ENCODE assay signal across 17 mouse cellular contexts in genomic region chr4:134113356-134113994, GRCm38 (mm10). TPM values are rescaled to one million over a fixed set of nuclear protein-coding genes. Genes with fewer than 3 reads are reported as not detected.
A peak's percentile ranks its signal among the peaks of the same experiment; 100 is the strongest.
DNase-seq lines count a peak whose midpoint lies in the region; ATAC-seq and TF ChIP-seq lines count a peak whose summit lies in the region.
"Had no signal": no experiment of that assay in that cellular context is flagged by ENCODE, and none has a peak within 500 bp of the region (broad histone marks: within the 10 kb centered on the region; RNA-seq: fewer than 3 reads in every experiment).

No protein-coding gene starts in this region.

- ATAC-seq in embryonic facial prominence, embryonic 12.5 days (ENCODE audit: insufficient number of reproducible peaks, insufficient read depth, low FRiP score, low TSS enrichment) = no peak
- peak; percentile 17; the same call in 1 of the 2 replicates for ATAC-seq in midbrain, embryonic 16.5 days
- ATAC-seq in monocyte, adult 5-6 weeks (replicated peaks; ENCODE audit: insufficient number of reproducible peaks, low FRiP score, low TSS enrichment, poor library complexity, severe bottlenecking) = no peak

- DNase-seq in heart, embryonic 10.5 days (ENCODE audit: low spot score) = no peak
- no peak for DNase-seq in heart, adult 18-20 months
- DNase-seq in gastrocnemius, adult 8-10 months (ENCODE audit: low spot score in 2 of 2) = no peak
- DNase-seq in urinary bladder, postnatal 25 days (ENCODE audit: low spot score) = no peak
- DNase-seq: adrenal gland, postnatal 10 days; cerebellum, postnatal 36 days; gastrocnemius, postnatal 25 days; heart, postnatal 14 days; spleen, adult 18-20 months had no signal

- peaks cover 65% of the 10 kb centered on the region for H3K4me1 ChIP-seq in heart, embryonic 10.5 days
- peaks cover 99% of the 10 kb centered on the region for H3K4me1 ChIP-seq in E14TG2a.4 (replicated peaks; ENCODE audit: low read depth, low read length)
- peaks cover 6% of the 10 kb centered on the region for H3K4me1 ChIP-seq in embryonic facial prominence, embryonic 12.5 days
- no peaks in the 10 kb centered on the region for H3K4me1 ChIP-seq in midbrain, embryonic 16.5 days (ENCODE audit: control insufficient read depth, insufficient read depth, low read length)

- TF ChIP-seq CTCF in E14TG2a.4 (conservative IDR thresholded peaks at IDR 0.05; ENCODE audit: low read length) = no peak

- 0 out of 2 replicates have a peak overlapping the region, but pooled peaks have one; percentile 11 for H3K9ac ChIP-seq in embryonic facial prominence, embryonic 12.5 days
- H3K9ac ChIP-seq in midbrain, embryonic 16.5 days (ENCODE audit: low read depth, low read length) = no peak overlapping the region
- H3K9ac ChIP-seq: lung, embryonic 15.5 days had no signal

- no peaks in the 10 kb centered on the region for H3K9me3 ChIP-seq in heart, embryonic 10.5 days
- H3K9me3 ChIP-seq in E14TG2a.4 (ENCODE audit: low read length) = no peaks in the 10 kb centered on the region
- H3K9me3 ChIP-seq in embryonic facial prominence, embryonic 12.5 days = no peaks in the 10 kb centered on the region
- no peaks in the 10 kb centered on the region for H3K9me3 ChIP-seq in midbrain, embryonic 16.5 days (replicated peaks; ENCODE audit: control insufficient read depth, low read length, poor library complexity, severe bottlenecking)
- H3K9me3 ChIP-seq: lung, embryonic 15.5 days had no signal

- no peaks in the 10 kb centered on the region for H3K36me3 ChIP-seq in heart, embryonic 10.5 days
- H3K36me3 ChIP-seq in E14TG2a.4 (ENCODE audit: insufficient read depth, low read length) = peaks cover 9% of the 10 kb centered on the region
- H3K36me3 ChIP-seq in embryonic facial prominence, embryonic 12.5 days = no peaks in the 10 kb centered on the region
- H3K36me3 ChIP-seq in midbrain, embryonic 16.5 days (ENCODE audit: control insufficient read depth, insufficient read depth, low read length) = no peaks in the 10 kb centered on the region
- H3K36me3 ChIP-seq: lung, embryonic 15.5 days had no signal

- H3K4me3 ChIP-seq in heart, embryonic 10.5 days = no peak overlapping the region
- H3K4me3 ChIP-seq in E14TG2a.4 (replicated peaks; ENCODE audit: low read length) = peak overlapping the region; percentile 54
- no peak overlapping the region for H3K4me3 ChIP-seq in embryonic facial prominence, embryonic 12.5 days
- H3K4me3 ChIP-seq in midbrain, embryonic 16.5 days (ENCODE audit: low read depth, low read length) = no peak overlapping the region
- H3K4me3 ChIP-seq: lung, embryonic 15.5 days had no signal

- no peaks in the 10 kb centered on the region for H3K27me3 ChIP-seq in heart, embryonic 10.5 days (ENCODE audit: insufficient read depth, poor library complexity, severe bottlenecking)
- H3K27me3 ChIP-seq in E14TG2a.4 (ENCODE audit: insufficient read depth, low read length) = no peaks in the 10 kb centered on the region
- no peaks in the 10 kb centered on the region for H3K27me3 ChIP-seq in embryonic facial prominence, embryonic 12.5 days
- H3K27me3 ChIP-seq in midbrain, embryonic 16.5 days (ENCODE audit: control insufficient read depth, insufficient read depth, low read depth, low read length) = no peaks in the 10 kb centered on the region
- H3K27me3 ChIP-seq: lung, embryonic 15.5 days had no signal

- H3K4me2 ChIP-seq in embryonic facial prominence, embryonic 12.5 days (replicated peaks) = no peak overlapping the region
- no peak overlapping the region for H3K4me2 ChIP-seq in midbrain, embryonic 16.5 days (ENCODE audit: low read length)
- H3K4me2 ChIP-seq: lung, embryonic 15.5 days had no signal

- peak overlapping the region; percentile 44; the same call in 1 of the 2 replicates for H3K27ac ChIP-seq in heart, embryonic 10.5 days
- H3K27ac ChIP-seq in embryonic facial prominence, embryonic 12.5 days = no peak overlapping the region
- H3K27ac ChIP-seq in midbrain, embryonic 16.5 days (ENCODE audit: low read length) = no peak overlapping the region
- H3K27ac ChIP-seq: lung, embryonic 15.5 days had no signal

- WGBS in heart, embryonic 10.5 days = 51% methylated on average over 10 of the region's 10 CpGs
- WGBS in embryonic facial prominence, embryonic 12.5 days = 50% methylated on average over 10 of the region's 10 CpGs
- WGBS in midbrain, embryonic 16.5 days = 40% methylated on average over 10 of the region's 10 CpGs

RNA-seq across cellular contexts. Expression of gene Ubxn11, which starts 11.1 kb away (rescaled TPM):
- polyA plus RNA-seq in heart, embryonic 10.5 days (2016; fragmentation: Nextera tagmentation; extraction: Ambion mirVana) = 2.6 and 2.9 TPM in 2 replicates
- 1 to 10 TPM; 2.0 to 2.4 TPM for total RNA-seq in heart, adult 18-20 months (2021)
- polyA plus RNA-seq in embryonic facial prominence, embryonic 12.5 days (2016; fragmentation: Nextera tagmentation; extraction: Ambion mirVana) = 10.4 and 11.5 TPM in 2 replicates
- polyA plus RNA-seq in midbrain, embryonic 16.5 days (2015; fragmentation: Nextera tagmentation; extraction: Ambion mirVana) = 18.4 and 19.0 TPM in 2 replicates
- total RNA-seq in monocyte, adult 5-6 weeks (2017) = 8.5 to 13.7 TPM (median 10.6 TPM) in 3 replicates
- total RNA-seq in gastrocnemius, adult 8-10 months (2022) = 1 to 10 TPM; 1.0 to 2.3 (median 1.9) TPM

RNA-seq across cellular contexts. Expression of gene Sh3bgrl3, which starts 15.1 kb away (rescaled TPM):
- polyA plus RNA-seq in heart, embryonic 10.5 days (2016; fragmentation: Nextera tagmentation; extraction: Ambion mirVana) = 188 and 243 TPM in 2 replicates
- total RNA-seq in heart, adult 18-20 months (2021) = 10 to 100 TPM; 34.0 to 42.8 TPM
- 345 and 360 TPM in 2 replicates for polyA plus RNA-seq in embryonic facial prominence, embryonic 12.5 days (2016; fragmentation: Nextera tagmentation; extraction: Ambion mirVana)
- 421 and 430 TPM in 2 replicates for polyA plus RNA-seq in midbrain, embryonic 16.5 days (2015; fragmentation: Nextera tagmentation; extraction: Ambion mirVana)
- 320 to 400 TPM (median 328 TPM) in 3 replicates for total RNA-seq in monocyte, adult 5-6 weeks (2017)
- 10 to 100 TPM in 3 of 4 experiments, 1 to 10 TPM in 1; 9.0 to 16.5 (median 13.4) TPM for total RNA-seq in gastrocnemius, adult 8-10 months (2022)

RNA-seq across cellular contexts. Expression of gene Cd52, which starts 18.6 kb away (rescaled TPM):
- polyA plus RNA-seq in heart, embryonic 10.5 days (2016; fragmentation: Nextera tagmentation; extraction: Ambion mirVana) = 1.7 and 4.2 TPM in 2 replicates
- total RNA-seq in heart, adult 18-20 months (2021) = 10 to 100 TPM in 1 of 2 experiments, 1 to 10 TPM in 1; 5.8 to 20.9 TPM
- polyA plus RNA-seq in embryonic facial prominence, embryonic 12.5 days (2016; fragmentation: Nextera tagmentation; extraction: Ambion mirVana) = 8.0 and 8.3 TPM in 2 replicates
- polyA plus RNA-seq in midbrain, embryonic 16.5 days (2015; fragmentation: Nextera tagmentation; extraction: Ambion mirVana) = 0.92 and 2.1 TPM in 2 replicates
- 1,277 to 1,906 TPM (median 1,626 TPM) in 3 replicates for total RNA-seq in monocyte, adult 5-6 weeks (2017)
- under 1 TPM in 1 of 4 experiments, not detected in 3; 0.85 TPM for total RNA-seq in gastrocnemius, adult 8-10 months (2022)

RNA-seq across cellular contexts. Expression of gene Crybg2, which starts 52.9 kb away (rescaled TPM):
- polyA plus RNA-seq in heart, embryonic 10.5 days (2016; fragmentation: Nextera tagmentation; extraction: Ambion mirVana) = 0.78 and 2.7 TPM in 2 replicates
- total RNA-seq in heart, adult 18-20 months (2021) = under 1 TPM in 1 of 2 experiments, not detected in 1; 0.08 TPM
- polyA plus RNA-seq in embryonic facial prominence, embryonic 12.5 days (2016; fragmentation: Nextera tagmentation; extraction: Ambion mirVana) = 2.9 and 4.0 TPM in 2 replicates
- polyA plus RNA-seq in midbrain, embryonic 16.5 days (2015; fragmentation: Nextera tagmentation; extraction: Ambion mirVana) = 3.8 and 6.6 TPM in 2 replicates
- 0.48 to 3.1 TPM (median 0.64 TPM) in 3 replicates for total RNA-seq in monocyte, adult 5-6 weeks (2017)
- not detected for total RNA-seq in gastrocnemius, adult 8-10 months (2022)
- total RNA-seq: gastrocnemius, postnatal 25 days had no signal

RNA-seq across cellular contexts. Expression of gene Zfp683, which starts 59.8 kb away (rescaled TPM):
- polyA plus RNA-seq in heart, embryonic 10.5 days (2016; fragmentation: Nextera tagmentation; extraction: Ambion mirVana) = not detected in 2 replicates
- total RNA-seq in heart, adult 18-20 months (2021) = not detected
- not detected in 2 replicates for polyA plus RNA-seq in embryonic facial prominence, embryonic 12.5 days (2016; fragmentation: Nextera tagmentation; extraction: Ambion mirVana)
- not detected in 2 replicates for polyA plus RNA-seq in midbrain, embryonic 16.5 days (2015; fragmentation: Nextera tagmentation; extraction: Ambion mirVana)
- total RNA-seq in monocyte, adult 5-6 weeks (2017) = 0.64 TPM in 1 of 3 replicates, not detected in the others
- not detected for total RNA-seq in gastrocnemius, adult 8-10 months (2022)
- total RNA-seq: gastrocnemius, postnatal 25 days; heart, postnatal 14 days; left cerebral cortex, adult 8-10 months had no signal
- polyA plus RNA-seq: kidney, embryonic 14.5 days; lung, embryonic 15.5 days; neural tube, embryonic 11.5 days had no signal

Comparison
In these comparisons a context has a peak if more than half of its experiments do, and no peak if none do; other contexts are left out.
1. RNA of gene Cd52, which starts 18.6 kb away (total RNA-seq): 1,277 to 1,906 TPM in monocyte, adult 5-6 weeks; 5.8 to 20.9 TPM in heart, adult 18-20 months and 0.85 TPM in gastrocnemius, adult 8-10 months; every median in the first group is over 10 times any median in the second.